Mouse (Mus musculus) limb, embryonic 13.5 days (tissue): ENCODE results near the gene Arid1a. TPM values are rescaled to one million over a fixed set of nuclear protein-coding genes. Genes with fewer than 3 reads are reported as not detected.
A peak's percentile ranks its signal among the peaks of the same experiment; 100 is the strongest.

Experiments
- ATAC-seq: fragments of 200-750 bp; cut with Nextera tagmentation; 2 replicates; pipeline ENCODE4 v1.8.0; 2017; ENCODE audit warnings: low read depth, moderate number of reproducible peaks, moderate TSS enrichment; ENCODE audit not compliant: low FRiP score
- H3K27ac ChIP-seq: fragments of 300-500 bp; sonication (generic); 2 replicates; pipeline ENCODE4 v1.5.1; 2015; ENCODE audit warnings: inconsistent platforms, mild to moderate bottlenecking, moderate library complexity
- H3K27me3 ChIP-seq: fragments of 300-500 bp; sonication (generic); 2 replicates; pipeline ENCODE4 v1.6.1; 2015; ENCODE audit warnings: mild to moderate bottlenecking, inconsistent platforms
- H3K36me3 ChIP-seq: fragments of 300-500 bp; sonication (generic); 2 replicates; pipeline ENCODE4 v1.6.1; 2015; ENCODE audit warnings: inconsistent platforms, mild to moderate bottlenecking, moderate library complexity
- H3K4me1 ChIP-seq: fragments of 300-500 bp; sonication (generic); 2 replicates; pipeline ENCODE4 v1.6.1; 2015; ENCODE audit warnings: inconsistent platforms
- H3K4me2 ChIP-seq: fragments of 300-500 bp; sonication (generic); replicated peaks from 2 replicates; pipeline ENCODE4 v1.6.1; 2015; ENCODE audit warnings: inconsistent platforms, mild to moderate bottlenecking, moderate library complexity
- H3K4me3 ChIP-seq: fragments of 300-500 bp; sonication (generic); 2 replicates; pipeline ENCODE4 v1.5.1; 2015; ENCODE audit warnings: moderate library complexity, mild to moderate bottlenecking, inconsistent platforms
- H3K9ac ChIP-seq: fragments of 300-500 bp; sonication (generic); 2 replicates; pipeline ENCODE4 v1.6.1; 2015; ENCODE audit warnings: mild to moderate bottlenecking, inconsistent platforms
- H3K9me3 ChIP-seq: fragments of 300-500 bp; sonication (generic); 2 replicates; pipeline ENCODE4 v1.6.1; 2016; ENCODE audit warnings: inconsistent platforms
- WGBS: fragments of 180-500 bp; shearing (Covaris S2); methylation state at CpG from one replicate; pipeline ENCODE4 v1.1.7; 2015; 5-methylcytosine and 5-hydroxymethylcytosine counted together
- microRNA-seq: library from miRNA; unstranded; fragments of <30 nt; microRNA quantifications from one replicate; pipeline ENCODE4, GENCODE M21; 2016
- polyA plus RNA-seq: library from polyadenylated mRNA; unstranded; fragments of >200 nt; fragmentation: Nextera tagmentation; extraction: Ambion mirVana; gene quantifications from 2 replicates; pipeline ENCODE4 v1.2.1, GENCODE M21; 2015

Arid1a gene
- polyA plus RNA-seq, 1 experiment from 2014 or later: 35.8 TPM

- ATAC-seq: no peak
- peak overlapping the region; percentile 93; the same call in 1 of the 2 replicates for H3K9ac ChIP-seq
- no peaks in the 10 kb centered on the region; the same call in 1 of the 2 replicates for H3K36me3 ChIP-seq
- H3K4me3 ChIP-seq: no peak overlapping the region
- H3K4me1 ChIP-seq: peaks cover 27% of the 10 kb centered on the region
- no peak overlapping the region for H3K4me2 ChIP-seq
- H3K27ac ChIP-seq: no peak overlapping the region
- 77% methylated on average over 5 of the region's 5 CpGs for WGBS
- H3K9me3 ChIP-seq: no peaks in the 10 kb centered on the region
- H3K27me3 ChIP-seq: no peaks in the 10 kb centered on the region
Measured at GRCm38 (mm10) chr4:133634043-133634410, 122.5 kb downstream of the Arid1a start.

- H3K27ac ChIP-seq: peak overlapping the region; percentile 67; the same call in 1 of the 2 replicates
- peaks cover 27% of the 10 kb centered on the region for H3K4me1 ChIP-seq
- H3K4me2 ChIP-seq: peak overlapping the region; percentile 90
- no peaks in the 10 kb centered on the region for H3K9me3 ChIP-seq
- 12% methylated on average over 28 of the region's 47 CpGs for WGBS
- H3K9ac ChIP-seq: peak overlapping the region; percentile 93
- H3K36me3 ChIP-seq: no peaks in the 10 kb centered on the region; the same call in 1 of the 2 replicates
- peak overlapping the region; percentile 83 for H3K4me3 ChIP-seq
- no peaks in the 10 kb centered on the region for H3K27me3 ChIP-seq
- ATAC-seq: peak; percentile 89
Measured at GRCm38 (mm10) chr4:133633332-133634042, 123.1 kb downstream of the Arid1a start.

GRCm38 (mm10) chr4:133632483-133633327 lies 123.9 kb downstream of the Arid1a start:
- Histone ChIP-seq H3K27me3 (no peaks in the 10 kb centered on the region), H3K36me3 (no peaks in the 10 kb centered on the region; the same call in 1 of the 2 replicates), H3K4me1 (peaks cover 27% of the 10 kb centered on the region), H3K4me2 (peak overlapping the region; percentile 90), H3K9ac (peak overlapping the region; percentile 93), H3K9me3 (no peaks in the 10 kb centered on the region), H3K4me3 (peak overlapping the region; percentile 83), H3K27ac (peak overlapping the region; percentile 67; the same call in 1 of the 2 replicates)
- 1% methylated on average over 56 of the region's 69 CpGs for WGBS
- peak; percentile 49 for ATAC-seq

- Histone ChIP-seq H3K36me3 (peaks cover 4% of the 10 kb centered on the region), H3K9ac (peak overlapping the region; percentile 93), H3K27ac (peak overlapping the region; percentile 17; the same call in 1 of the 2 replicates), H3K4me3 (peak overlapping the region; percentile 83), H3K27me3 (no peaks in the 10 kb centered on the region), H3K4me1 (peaks cover 27% of the 10 kb centered on the region), H3K4me2 (peak overlapping the region; percentile 90), H3K9me3 (no peaks in the 10 kb centered on the region)
- WGBS: 43% methylated on average over 9 of the region's 9 CpGs
- no peak for ATAC-seq
Measured at GRCm38 (mm10) chr4:133631769-133632411, 124.7 kb downstream of the Arid1a start.

GRCm38 (mm10) chr4:133631071-133631768 lies 125.3 kb downstream of the Arid1a start:
- Histone ChIP-seq H3K36me3 (peaks cover 11% of the 10 kb centered on the region), H3K27ac (no peak overlapping the region), H3K4me1 (peaks cover 27% of the 10 kb centered on the region), H3K9me3 (no peaks in the 10 kb centered on the region), H3K4me2 (peak overlapping the region; percentile 90), H3K27me3 (no peaks in the 10 kb centered on the region), H3K4me3 (no peak overlapping the region), H3K9ac (0 out of 2 replicates have a peak overlapping the region, but pooled peaks have one; percentile 25)
- no peak for ATAC-seq
- 78% methylated on average over 14 of the region's 14 CpGs for WGBS

- H3K9ac ChIP-seq: peak overlapping the region; percentile 25; the same call in 1 of the 2 replicates
- H3K4me2 ChIP-seq: no peak overlapping the region
- no peaks in the 10 kb centered on the region for H3K27me3 ChIP-seq
- no peak overlapping the region for H3K4me3 ChIP-seq
- no peak overlapping the region for H3K27ac ChIP-seq
- WGBS: 90% methylated on average over 8 of the region's 8 CpGs
- no peaks in the 10 kb centered on the region for H3K9me3 ChIP-seq
- peaks cover 19% of the 10 kb centered on the region for H3K36me3 ChIP-seq
- H3K4me1 ChIP-seq: peaks cover 27% of the 10 kb centered on the region
- ATAC-seq: no peak
Measured at GRCm38 (mm10) chr4:133630326-133630920, 126.1 kb downstream of the Arid1a start.

GRCm38 (mm10) chr4:133629191-133629590 lies 127.4 kb downstream of the Arid1a start:
- Histone ChIP-seq H3K27ac (no peak overlapping the region), H3K4me3 (no peak overlapping the region), H3K4me1 (peaks cover 27% of the 10 kb centered on the region), H3K9me3 (no peaks in the 10 kb centered on the region), H3K27me3 (no peaks in the 10 kb centered on the region), H3K4me2 (no peak overlapping the region), H3K9ac (no peak overlapping the region), H3K36me3 (peaks cover 31% of the 10 kb centered on the region)
- no peak for ATAC-seq
- 85% methylated on average over 7 of the region's 7 CpGs for WGBS

Small RNA genes within 50 kb of the gene (microRNA-seq; reads per million reads assigned to microRNA genes)
- not detected for gene Mir7227

Other genes with a start within 250 kb of the Arid1a start
- gene Kdf1, start 237.8 kb downstream of the Arid1a start, polyA plus RNA-seq: 8.6 and 10.3 TPM in 2 replicates
- gene Nudc, start 210.8 kb downstream of the Arid1a start, polyA plus RNA-seq: 291 and 309 TPM in 2 replicates
- gene Nr0b2, start 203.4 kb downstream of the Arid1a start, polyA plus RNA-seq: 0.13 and 0.28 TPM in 2 replicates
- 7.5 and 9.5 TPM in 2 replicates for gene Gpatch3, start 182.0 kb downstream of the Arid1a start, polyA plus RNA-seq
- 18.0 and 19.6 TPM in 2 replicates for gene Gpn2, start 172.4 kb downstream of the Arid1a start, polyA plus RNA-seq
- gene Sfn, start 154.6 kb downstream of the Arid1a start, polyA plus RNA-seq: 68.0 and 81.3 TPM in 2 replicates
- 3.1 and 5.9 TPM in 2 replicates for gene Zdhhc18, start 106.6 kb downstream of the Arid1a start, polyA plus RNA-seq
- 14.7 and 17.1 TPM in 2 replicates for gene Pigv, start 84.1 kb downstream of the Arid1a start, polyA plus RNA-seq
- 38.4 and 42.2 TPM in 2 replicates for gene Rps6ka1, start 131.0 kb upstream of the Arid1a start, polyA plus RNA-seq
- gene Hmgn2, start 211.9 kb upstream of the Arid1a start, polyA plus RNA-seq: 2,551 and 2,596 TPM in 2 replicates
- 45.1 and 45.6 TPM in 2 replicates for gene Dhdds, start 244.1 kb upstream of the Arid1a start, polyA plus RNA-seq